Mouse (Mus musculus) bone marrow macrophage, adult 2 months (primary cell): ENCODE measurements around the gene Cdt1.

Experiments used
- CTCF ChIP-seq: IDR thresholded peaks from 2 replicates; pipeline ENCODE4 v1.5.1; 2012; ENCODE audit warnings: low read depth, mild to moderate bottlenecking, low read length, moderate library complexity
- POLR2A ChIP-seq: IDR thresholded peaks from 2 replicates; pipeline ENCODE4 v1.6.1; 2012; ENCODE audit warnings: mild to moderate bottlenecking, low read depth, low read length, borderline replicate concordance

- TF ChIP-seq POLR2A (no peak), CTCF (no peak)
Observed at GRCm38 (mm10) chr8:122568109-122568504, 292 bp downstream of the Cdt1 start.
